In the genomic region with DNA sequence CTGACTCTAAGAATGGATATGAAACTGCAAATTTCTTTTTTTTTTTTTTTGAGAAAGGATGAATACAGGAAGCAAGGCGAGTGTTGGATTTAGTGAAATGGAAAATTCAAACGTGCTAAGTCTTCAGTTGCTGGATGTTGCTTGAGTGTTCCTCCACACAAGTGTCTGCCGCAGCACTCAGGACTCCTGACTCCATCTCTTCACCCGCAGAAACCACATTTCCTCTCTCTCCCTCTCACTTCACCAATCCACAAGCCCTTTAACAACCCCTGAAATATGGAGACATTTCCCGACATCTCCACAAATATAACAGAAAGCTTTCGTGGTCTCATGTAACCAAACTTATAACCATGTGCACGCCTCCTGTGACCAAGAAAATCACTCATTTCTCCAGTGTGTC, we compare ENCODE assay signal across 23 mouse cellular contexts.
"Had no signal": no experiment of that assay in that cellular context is flagged by ENCODE, and none has a peak within 500 bp of the region (broad histone marks: within the 10 kb centered on the region; RNA-seq: fewer than 3 reads in every experiment).

No protein-coding gene starts in this region.

- DNase-seq: gastrocnemius, postnatal 14 days; gastrocnemius, postnatal 36 days; heart, postnatal 4 days; kidney, adult 11 months; kidney, adult 2 months; kidney, adult 9 months; kidney, postnatal 14 days; kidney, postnatal 36 days; layer of hippocampus, adult 9-11 months; layer of hippocampus, postnatal 36 days; left cerebral cortex, postnatal 4 days had no signal

- H3K9me3 ChIP-seq: heart, embryonic 10.5 days; heart, embryonic 12.5 days; hindbrain, embryonic 13.5 days; hindbrain, embryonic 15.5 days; kidney, embryonic 15.5 days; limb, embryonic 13.5 days; limb, embryonic 15.5 days; liver, embryonic 12.5 days had no signal

- H3K9ac ChIP-seq: heart, embryonic 12.5 days; hindbrain, embryonic 13.5 days; hindbrain, embryonic 15.5 days; kidney, embryonic 15.5 days; limb, embryonic 13.5 days; limb, embryonic 15.5 days; liver, embryonic 12.5 days; liver, embryonic 14.5 days had no signal

- ATAC-seq: hindbrain, postnatal 0 days; intestine, embryonic 16.5 days; liver, embryonic 12.5 days had no signal

- H3K4me1 ChIP-seq: heart, embryonic 10.5 days; heart, embryonic 12.5 days; hindbrain, embryonic 13.5 days; hindbrain, embryonic 15.5 days; kidney, embryonic 15.5 days; limb, embryonic 13.5 days; limb, embryonic 15.5 days; liver, embryonic 12.5 days had no signal

- H3K27me3 ChIP-seq: heart, embryonic 12.5 days; hindbrain, embryonic 13.5 days; hindbrain, embryonic 15.5 days; kidney, embryonic 15.5 days; limb, embryonic 13.5 days; limb, embryonic 15.5 days; liver, embryonic 12.5 days had no signal

- H3K27ac ChIP-seq: heart, embryonic 10.5 days; hindbrain, embryonic 13.5 days; hindbrain, embryonic 15.5 days; hindbrain, postnatal 0 days; kidney, embryonic 15.5 days; kidney, postnatal 0 days; limb, embryonic 13.5 days; limb, embryonic 15.5 days; liver, embryonic 12.5 days; liver, embryonic 14.5 days had no signal

- H3K4me2 ChIP-seq: heart, embryonic 12.5 days; hindbrain, embryonic 13.5 days; hindbrain, embryonic 15.5 days; kidney, embryonic 15.5 days; limb, embryonic 13.5 days; limb, embryonic 15.5 days; liver, embryonic 12.5 days had no signal

- H3K4me3 ChIP-seq: heart, embryonic 10.5 days; heart, embryonic 12.5 days; hindbrain, embryonic 13.5 days; hindbrain, embryonic 15.5 days; kidney, embryonic 15.5 days; limb, embryonic 13.5 days; limb, embryonic 15.5 days; liver, embryonic 12.5 days had no signal

- H3K36me3 ChIP-seq: heart, embryonic 10.5 days; heart, embryonic 12.5 days; hindbrain, embryonic 13.5 days; hindbrain, embryonic 15.5 days; kidney, embryonic 15.5 days; limb, embryonic 13.5 days; limb, embryonic 15.5 days; liver, embryonic 12.5 days had no signal
